Mouse (Mus musculus): ENCODE measurements around the gene Tgfbr3l.

DNA sequence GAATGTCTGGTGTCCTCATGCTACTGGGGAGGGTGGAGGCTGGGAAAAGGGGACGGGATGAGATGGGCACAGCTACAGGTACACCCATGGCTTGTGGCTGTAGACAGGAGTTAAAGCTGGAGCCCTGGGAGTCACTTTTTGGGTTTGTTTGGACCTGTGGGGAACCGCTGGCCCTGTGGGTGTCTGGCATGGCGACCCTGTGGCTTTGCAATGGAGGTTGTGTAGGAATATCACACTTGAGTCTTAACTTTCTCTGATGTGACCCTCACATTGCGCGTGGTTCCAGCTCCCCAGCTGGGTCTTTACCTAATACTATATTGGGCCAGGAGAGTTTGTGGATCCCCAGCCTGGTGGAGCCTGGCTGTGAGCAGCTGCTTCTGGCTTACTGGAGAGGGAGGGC, 3.0 kb upstream of the Tgfbr3l start:
- no peak for TF ChIP-seq CTCF (IDR thresholded peaks at IDR 0.05; ENCODE audit: control insufficient read depth, insufficient read depth, insufficient read length)
- TF ChIP-seq USF1 (IDR thresholded peaks at IDR 0.05; ENCODE audit: low read depth), result no peak

All from C2C12 (cell line).